Mouse (Mus musculus) heart, adult 9 months (tissue): ENCODE results near the gene Ctsc.

Experiments
- DNase-seq, 2 experiments: peaks; one replicate each; pipeline ENCODE4 v3.0.0; 2022; ENCODE audit warnings: low spot score in 2 of 2

The Ctsc gene

GRCm38 (mm10) chr7:88295989-88296388 lies 18.1 kb downstream of the Ctsc start:
- no peak for DNase-seq

DNA sequence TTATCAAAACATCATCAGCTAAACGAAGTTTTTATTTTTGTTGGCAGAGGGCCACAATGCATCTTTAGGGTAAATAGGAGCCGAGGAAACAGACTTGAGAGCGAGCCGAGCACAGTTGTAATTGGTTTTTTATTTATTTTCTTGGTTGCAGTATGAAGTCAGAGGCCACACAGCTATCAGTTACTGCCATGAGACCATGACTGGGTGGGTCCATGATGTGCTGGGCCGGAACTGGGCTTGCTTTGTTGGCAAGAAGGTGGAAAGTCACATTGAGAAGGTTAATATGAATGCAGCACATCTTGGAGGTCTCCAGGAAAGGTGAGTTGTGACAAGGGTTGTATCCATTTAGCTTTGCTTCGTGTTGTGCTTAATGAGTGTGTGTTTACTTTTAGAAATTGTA lies 19.0 kb downstream of the Ctsc start:
- no peak for DNase-seq

DNA sequence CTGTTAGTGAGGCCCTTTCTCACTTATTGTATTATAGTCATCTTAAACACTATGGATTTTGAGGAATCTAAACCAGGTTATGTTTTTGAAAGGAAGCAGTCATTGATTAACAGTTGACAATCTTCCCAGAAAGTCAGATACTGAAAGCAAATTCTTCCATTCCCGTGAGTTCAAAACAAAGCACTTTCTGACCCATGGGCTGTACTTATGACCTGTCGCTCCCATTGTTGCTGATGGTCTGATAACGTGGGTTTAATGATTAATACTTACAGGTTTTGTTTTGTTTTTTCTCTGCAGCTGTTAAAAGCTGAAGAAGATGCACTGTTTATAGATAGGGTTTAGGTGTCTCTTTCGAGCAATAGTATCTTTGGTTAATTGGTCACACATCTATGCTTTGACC lies 27.9 kb downstream of the Ctsc start:
- DNase-seq = no peak

DNA sequence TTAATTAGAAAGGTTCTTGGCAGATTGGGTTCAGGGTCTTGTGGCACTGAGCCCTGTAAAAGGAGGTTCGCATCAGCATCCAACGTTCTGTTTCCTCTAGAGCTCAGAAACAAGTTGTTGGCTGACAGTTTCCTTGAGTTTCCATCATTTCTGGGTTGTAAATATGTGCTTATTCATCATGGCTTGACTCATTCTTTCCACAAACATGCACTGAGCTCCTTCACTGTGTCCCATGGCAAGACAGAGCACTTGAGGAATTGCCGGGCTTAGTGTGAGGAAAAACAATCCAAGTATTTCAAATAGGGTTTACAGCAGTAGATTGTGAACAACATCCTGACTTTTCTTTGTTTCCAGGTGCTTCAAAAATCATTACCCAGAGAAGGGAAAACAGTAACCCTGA lies 28.8 kb downstream of the Ctsc start:
- no peak for DNase-seq

- no peak for DNase-seq
Measured at GRCm38 (mm10) chr7:88310398-88311180, 32.7 kb downstream of the Ctsc start.

DNA sequence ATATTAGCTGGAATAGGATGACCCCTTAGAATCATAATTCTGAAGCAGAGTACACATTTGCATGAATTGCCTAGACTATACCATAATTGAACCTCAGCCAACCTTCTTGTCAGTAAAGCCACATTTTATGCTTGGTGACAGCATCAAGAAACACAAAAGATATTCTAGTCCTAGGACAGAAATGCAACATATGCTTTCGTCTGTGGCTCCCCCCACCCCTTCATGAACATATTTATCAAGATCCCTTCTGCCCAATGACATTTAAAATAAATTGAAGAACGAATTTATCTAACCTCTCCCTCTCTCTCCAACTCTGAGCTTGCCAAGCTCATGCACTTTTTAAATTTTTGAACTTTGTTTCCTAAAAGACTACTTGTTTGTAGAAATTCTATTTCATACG lies 38.5 kb downstream of the Ctsc start:
- DNase-seq = no peak

- DNase-seq = no peak
Measured at GRCm38 (mm10) chr7:88318474-88318873, 40.6 kb downstream of the Ctsc start.

DNA sequence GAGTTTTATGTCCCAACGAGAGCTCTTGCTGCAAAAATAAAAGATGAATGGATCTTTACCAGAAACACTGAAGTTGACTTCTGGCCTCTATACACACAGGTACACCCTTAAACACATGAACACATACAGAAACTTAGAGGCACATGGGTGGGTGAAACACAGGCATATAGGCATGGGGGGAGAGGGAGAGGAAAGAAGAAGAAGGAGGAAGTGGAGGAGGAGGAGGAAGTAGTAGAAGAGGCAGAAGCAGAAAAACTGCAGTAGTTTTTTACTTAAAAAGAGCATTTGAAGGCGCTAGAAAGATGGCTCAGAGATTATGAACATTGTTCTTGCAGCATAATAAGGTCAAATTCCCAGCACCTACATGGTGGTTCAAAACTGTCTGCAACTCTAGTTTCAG lies 41.0 kb downstream of the Ctsc start:
- DNase-seq = no peak

DNA sequence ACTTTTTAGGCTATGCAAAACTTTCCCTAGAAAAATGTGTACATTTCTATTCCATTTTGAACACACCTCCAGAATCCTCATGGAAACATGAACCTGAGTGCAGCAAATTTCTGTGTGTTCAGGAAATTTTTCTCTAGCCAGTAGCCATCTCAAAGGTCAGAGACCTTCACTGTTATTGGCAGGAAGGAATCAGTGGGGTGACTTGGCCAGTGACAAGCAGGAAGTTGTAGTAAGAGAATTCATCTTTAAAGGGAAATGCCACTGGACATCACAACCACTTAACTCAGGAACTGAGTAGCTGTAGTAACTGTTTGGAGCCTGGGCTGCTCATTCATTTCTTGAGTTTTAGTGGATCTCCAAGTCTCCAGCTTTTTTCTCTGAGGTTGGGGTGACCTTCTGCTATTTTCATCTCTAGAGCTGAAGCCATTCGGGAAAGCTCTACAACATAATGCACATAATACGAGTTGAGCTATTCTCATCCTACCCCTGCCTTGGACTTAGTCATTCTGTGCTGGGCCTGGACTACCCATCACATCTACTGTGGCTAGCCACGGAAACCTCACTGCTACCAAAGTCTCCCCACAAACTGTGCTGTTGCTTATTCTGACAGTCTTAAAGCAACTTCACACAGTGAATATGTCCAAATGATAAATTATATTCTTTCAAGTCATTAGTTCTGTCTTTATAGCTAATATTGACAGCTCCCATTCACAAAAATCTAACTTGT lies 41.7 kb downstream of the Ctsc start:
- DNase-seq = no peak

DNA sequence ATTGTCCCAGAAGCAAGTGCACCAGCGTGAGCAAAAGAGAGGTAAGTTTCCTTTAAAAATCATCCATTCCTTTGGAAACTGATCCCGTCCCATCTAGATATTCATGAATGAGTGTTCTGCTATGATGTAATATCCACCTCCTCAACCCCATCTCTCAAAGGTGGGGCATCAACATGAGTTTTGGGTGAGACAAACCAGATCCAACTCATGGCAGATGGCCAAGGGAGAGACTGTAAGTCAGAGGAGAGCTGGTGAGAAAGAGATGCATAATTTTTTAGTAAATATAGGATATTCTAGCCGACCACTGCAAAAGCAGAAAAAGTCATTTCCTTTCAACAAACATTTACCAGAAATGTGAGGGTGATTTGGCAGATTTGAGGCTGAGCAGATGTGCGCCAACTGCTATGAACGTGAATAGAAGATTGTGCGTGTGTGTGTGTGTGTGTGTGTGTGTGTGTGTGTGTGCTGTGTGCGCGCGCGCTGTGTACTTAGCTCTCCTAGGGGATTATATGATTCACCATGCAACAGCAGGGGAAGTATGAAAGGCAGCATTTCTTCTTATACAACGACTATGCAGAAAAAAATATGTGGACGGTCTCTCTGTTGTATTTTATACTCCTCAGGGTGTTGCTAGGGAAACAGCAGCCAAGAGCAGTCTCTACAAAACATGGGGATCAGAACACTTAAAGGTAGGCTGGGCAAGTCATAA lies 42.9 kb downstream of the Ctsc start:
- DNase-seq = peak; percentile 12 to 22

DNA sequence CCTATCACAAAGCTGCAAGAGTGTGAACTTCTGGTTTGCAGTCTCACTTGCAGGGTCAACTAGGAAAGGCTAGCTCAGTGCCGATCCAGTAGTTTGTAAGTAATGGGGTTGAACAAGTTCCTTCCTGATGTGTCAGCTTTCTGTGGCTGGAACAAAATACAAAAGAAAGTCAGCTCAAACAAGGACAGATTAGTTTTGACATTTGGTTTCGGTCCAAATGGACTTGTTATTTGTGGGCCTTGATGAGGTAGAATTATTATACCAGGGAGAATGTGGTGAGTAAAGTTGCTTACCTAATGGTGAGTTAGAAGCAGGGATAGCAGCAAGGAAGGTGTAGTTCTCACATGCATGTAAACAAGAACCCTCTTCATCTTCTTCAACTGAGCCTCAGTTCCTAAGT lies 44.5 kb downstream of the Ctsc start:
- no peak for DNase-seq

DNA sequence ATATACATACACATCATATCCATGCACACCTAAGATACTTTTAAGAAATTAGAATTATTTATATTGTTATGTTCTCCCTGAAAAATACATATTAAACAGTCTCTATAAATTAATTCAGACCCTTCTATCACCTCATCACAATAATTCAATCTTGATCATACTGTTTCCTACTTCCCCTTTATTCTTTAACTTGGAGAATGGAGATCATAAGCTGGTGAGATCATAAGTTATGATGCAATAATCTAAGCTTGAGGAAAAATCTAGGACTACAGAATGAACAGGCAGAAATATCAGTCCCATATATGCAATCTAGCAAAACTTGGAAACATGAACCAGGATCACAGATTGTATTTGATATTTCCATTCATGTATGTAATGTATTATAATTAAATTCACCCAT lies 49.6 kb downstream of the Ctsc start:
- DNase-seq = no peak

DNA sequence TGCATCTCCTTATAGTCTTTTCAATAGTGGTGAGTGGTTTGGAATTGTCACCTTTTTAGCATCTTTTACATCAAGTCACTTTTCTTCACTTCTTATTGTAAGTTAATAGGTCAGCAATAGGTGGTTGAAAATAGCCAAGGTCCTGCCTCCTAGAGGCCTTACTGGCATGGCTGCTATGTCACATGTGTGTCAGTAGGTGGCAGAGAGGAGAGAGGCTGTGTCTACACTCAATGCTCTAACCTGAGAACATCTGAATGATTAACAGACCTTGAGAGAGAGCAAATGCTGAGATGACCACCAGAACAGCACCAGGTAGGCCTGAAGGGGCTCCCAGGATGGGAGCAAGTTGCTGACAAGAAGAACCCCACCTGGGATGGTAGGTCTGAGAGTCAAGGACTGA lies 65.9 kb downstream of the Ctsc start:
- DNase-seq = no peak

DNA sequence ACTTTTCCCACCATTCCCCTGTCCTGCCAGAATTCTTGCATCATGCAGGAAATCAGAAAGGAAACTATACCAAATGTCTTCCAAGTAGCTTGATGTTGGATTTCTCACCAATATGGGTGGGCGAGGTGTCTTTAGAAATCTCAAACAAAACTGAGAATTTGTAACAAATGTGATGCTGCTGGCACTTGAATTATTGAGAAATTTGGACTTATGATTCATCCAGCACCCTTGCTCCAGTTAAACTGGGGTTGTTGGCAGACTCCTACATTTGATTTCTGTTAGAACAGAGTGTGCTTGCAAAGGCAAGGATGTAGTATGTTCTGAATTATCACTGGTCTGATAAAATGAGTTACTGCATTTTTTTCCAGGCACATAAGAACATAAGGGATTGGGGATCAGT lies 68.2 kb downstream of the Ctsc start:
- peak; percentile 12 to 40 for DNase-seq

GRCm38 (mm10) chr7:88356871-88357776 lies 79.2 kb downstream of the Ctsc start:
- peak; percentile 1 to 12 for DNase-seq

DNA sequence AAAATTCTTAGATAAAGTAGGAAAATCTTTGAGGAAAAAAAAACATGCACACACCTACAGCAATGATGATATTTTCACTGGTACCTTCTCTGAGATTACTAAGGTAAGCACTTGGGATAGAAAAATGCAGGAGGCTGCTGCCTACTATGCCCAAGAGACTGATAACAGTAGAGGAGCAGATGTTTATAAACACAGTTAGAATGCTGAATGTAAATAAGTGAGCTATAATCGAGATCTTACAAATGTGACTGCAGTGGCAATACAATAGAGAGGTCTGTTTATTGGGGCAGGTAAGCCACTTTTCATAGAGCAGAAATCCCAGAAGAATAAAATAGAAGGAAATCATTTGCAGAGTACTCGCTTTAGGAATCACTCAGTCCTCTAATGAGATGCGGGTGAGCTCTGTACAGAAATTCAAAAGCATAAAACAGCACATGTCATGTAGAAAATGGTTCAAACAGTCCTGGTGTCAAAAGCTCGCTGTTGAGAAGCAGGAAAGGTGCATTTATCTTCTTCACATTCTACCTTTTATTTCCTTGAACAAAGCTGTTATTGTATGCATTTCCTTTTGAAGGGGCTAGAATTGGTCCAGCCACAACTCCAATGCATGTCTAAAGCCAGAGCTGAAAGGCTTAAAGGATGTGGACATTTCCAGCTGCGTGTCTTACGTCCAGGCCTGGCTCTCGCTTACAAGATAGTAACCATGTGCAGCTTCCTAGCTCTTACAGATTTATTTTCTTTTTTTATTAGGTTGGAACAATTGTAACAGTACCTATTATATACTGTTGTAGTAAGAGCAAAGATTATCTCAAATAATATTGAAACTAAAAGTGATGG lies 80.4 kb downstream of the Ctsc start:
- DNase-seq = no peak
